In the genomic region with DNA sequence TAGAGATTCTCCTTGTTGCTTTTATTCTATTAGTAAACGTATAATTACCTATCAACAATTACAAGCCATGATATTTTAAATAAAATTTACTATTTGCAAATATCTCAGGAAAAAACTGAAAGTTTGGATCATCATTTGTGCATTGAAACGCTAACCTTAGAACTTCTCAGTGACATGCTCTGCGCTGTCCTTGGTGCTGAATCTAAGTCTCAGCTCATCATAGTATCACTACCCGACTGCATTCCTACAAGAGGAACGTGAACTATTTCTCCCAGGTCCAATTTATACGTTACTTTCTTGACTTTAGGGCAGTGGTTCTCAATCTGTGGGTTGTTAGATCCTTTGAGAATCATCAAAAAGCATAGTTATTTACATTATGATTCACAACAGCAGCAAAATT, we compare ENCODE assay signal across 8 mouse cellular contexts. TPM values are rescaled to one million over a fixed set of nuclear protein-coding genes. Genes with fewer than 3 reads are reported as not detected.
DNase-seq lines count a peak whose midpoint lies in the region; ATAC-seq and TF ChIP-seq lines count a peak whose summit lies in the region.

No protein-coding gene starts in this region.

- H3K36me3 ChIP-seq in heart, embryonic 12.5 days: no peaks in the 10 kb centered on the region
- H3K36me3 ChIP-seq in liver, postnatal 0 days (replicated peaks; ENCODE audit: insufficient read depth, low read length): 0 out of 2 replicates have a peak, but pooled peaks cover 2% of the 10 kb centered on the region

- no peaks in the 10 kb centered on the region for H3K4me1 ChIP-seq in heart, embryonic 12.5 days (replicated peaks)
- H3K4me1 ChIP-seq in liver, postnatal 0 days (ENCODE audit: insufficient read depth): no peaks in the 10 kb centered on the region

- H3K4me3 ChIP-seq in heart, embryonic 12.5 days: no peak overlapping the region
- H3K4me3 ChIP-seq in liver, postnatal 0 days (ENCODE audit: low read depth, low read length): no peak overlapping the region

- TF ChIP-seq EP300 in liver, postnatal 0 days (IDR thresholded peaks at IDR 0.05; ENCODE audit: low read depth): no peak

- no peaks in the 10 kb centered on the region for H3K27me3 ChIP-seq in heart, embryonic 12.5 days (replicated peaks)
- no peaks in the 10 kb centered on the region for H3K27me3 ChIP-seq in liver, postnatal 0 days (ENCODE audit: insufficient read depth, low read length)

- ATAC-seq in heart, embryonic 12.5 days (ENCODE audit: insufficient number of reproducible peaks, low FRiP score): no peak
- ATAC-seq in liver, postnatal 0 days: no peak

- DNase-seq in heart, postnatal 14 days: peak; percentile 23 to 46
- DNase-seq in 416B (ENCODE audit: low read depth): peak; percentile 64
- DNase-seq in adrenal gland, postnatal 25 days: peak; percentile 20
- peak; percentile 23 for DNase-seq in liver, postnatal 0 days
- DNase-seq in frontal cortex, postnatal 25 days (ENCODE audit: low spot score in 2 of 2): no peak
- DNase-seq in spleen, adult 18-20 months: no peak
- DNase-seq in cerebellum, postnatal 14 days: no peak

- no peak for TF ChIP-seq CTCF in liver, postnatal 0 days (IDR thresholded peaks at IDR 0.05; ENCODE audit: low read depth)

- no peak overlapping the region for H3K4me2 ChIP-seq in heart, embryonic 12.5 days
- no peak overlapping the region for H3K4me2 ChIP-seq in liver, postnatal 0 days (ENCODE audit: low read depth, low read length)

- WGBS in heart, embryonic 12.5 days: 9% methylated on average over 6 of the region's 6 CpGs
- WGBS in liver, postnatal 0 days (ENCODE audit: insufficient replicate concordance): 12% methylated on average over 6 of the region's 6 CpGs

- H3K27ac ChIP-seq in heart, embryonic 12.5 days (ENCODE audit: poor library complexity, severe bottlenecking): no peak overlapping the region
- H3K27ac ChIP-seq in liver, postnatal 0 days (ENCODE audit: low read depth): no peak overlapping the region

- intact Hi-C loops in heart, postnatal 14 days (cut with DNase I): no loop called here

- H3K9me3 ChIP-seq in heart, embryonic 12.5 days (replicated peaks): no peaks in the 10 kb centered on the region
- no peaks in the 10 kb centered on the region for H3K9me3 ChIP-seq in liver, postnatal 0 days (ENCODE audit: low read length)

- no peak overlapping the region for H3K9ac ChIP-seq in heart, embryonic 12.5 days
- H3K9ac ChIP-seq in liver, postnatal 0 days (replicated peaks): no peak overlapping the region

RNA-seq across cellular contexts. Expression of a gene that starts 58.4 kb away (rescaled TPM):
- total RNA-seq in heart, postnatal 14 days (2021): not detected
- polyA plus RNA-seq in heart, embryonic 12.5 days (2016; fragmentation: Nextera tagmentation; extraction: Ambion mirVana): not detected in 2 replicates
- 1.1 TPM in 1 of 2 replicates, not detected in the other for total RNA-seq in adrenal gland, postnatal 25 days (2021)
- polyA plus RNA-seq in liver, postnatal 0 days (2015; fragmentation: Nextera tagmentation; extraction: Ambion mirVana): 20.0 and 21.4 TPM in 2 replicates

Comparison
In these comparisons a context has a peak if more than half of its experiments do, and no peak if none do; other contexts are left out.
1. DNase-seq: peak in heart, postnatal 14 days (2 of 2), 416B (single experiment), adrenal gland, postnatal 25 days (single experiment) and liver, postnatal 0 days (single experiment); none in frontal cortex, postnatal 25 days (0 of 2), spleen, adult 18-20 months (0 of 2) and cerebellum, postnatal 14 days (0 of 2).